Mouse (Mus musculus) G1E (cell line): ENCODE measurements around the gene Ednra.

Experiments used
- CTCF ChIP-seq: IDR thresholded peaks from 2 replicates; pipeline ENCODE4 v1.5.1; 2012; ENCODE audit warnings: low read depth, low read length, inconsistent platforms, mixed read lengths
- GATA1 ChIP-seq: IDR thresholded peaks from 2 replicates; pipeline ENCODE4 v1.6.1; 2012; ENCODE audit warnings: borderline replicate concordance, low read length, inconsistent platforms, mixed read lengths
- GATA2 ChIP-seq: IDR thresholded peaks from 2 replicates; pipeline ENCODE4 v1.6.1; 2012; ENCODE audit warnings: low read depth, low read length, inconsistent platforms, borderline replicate concordance
- POLR2AphosphoS5 ChIP-seq: IDR thresholded peaks from 2 replicates; pipeline ENCODE4 v1.6.1; 2012; ENCODE audit warnings: low read depth, low read length, inconsistent platforms; ENCODE audit not compliant: insufficient replicate concordance
- TAL1 ChIP-seq: conservative IDR thresholded peaks from 2 replicates; pipeline ENCODE4 v1.6.1; 2012; ENCODE audit warnings: low read depth, low read length, inconsistent platforms, mixed read lengths

DNA sequence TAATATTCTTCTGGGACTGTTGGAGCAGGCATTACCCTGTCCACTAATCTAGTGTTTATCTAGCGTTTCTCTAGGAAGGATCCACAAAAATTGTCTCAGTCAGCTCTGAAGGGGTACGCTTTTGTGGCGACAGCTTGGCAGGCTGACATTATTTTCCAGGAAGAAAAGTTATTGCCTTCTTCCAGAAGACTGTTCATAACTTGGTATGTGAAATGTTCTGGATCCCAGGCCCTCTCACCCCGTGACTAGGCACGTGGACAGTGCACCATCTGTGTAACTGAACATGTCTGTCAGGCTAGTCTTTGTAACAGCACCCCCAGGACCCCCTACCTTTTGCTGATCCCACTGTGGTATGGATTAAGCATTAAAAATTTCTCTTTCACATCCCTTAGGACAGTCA is 1.1 kb upstream of the Ednra start:
- TF ChIP-seq POLR2AphosphoS5 (no peak), CTCF (no peak), TAL1 (no peak), GATA1 (no peak), GATA2 (no peak)
